Mouse (Mus musculus) MEL (cell line): ENCODE measurements around the gene Cnot4.

Experiments used
- CTCF ChIP-seq, 3 experiments: IDR thresholded peaks in 2 of 3; conservative IDR thresholded peaks in 1 of 3; 2 replicates each; pipeline ENCODE4 v1.5.1; 2011 to 2012; ENCODE audit warnings: low read length in 3 of 3, low read depth in 2 of 3, mild to moderate bottlenecking in 2 of 3, improper control_type of control experiment in 1 of 3, inconsistent platforms in 1 of 3, mixed read lengths in 1 of 3, moderate library complexity in 1 of 3; ENCODE audit not compliant: control insufficient read depth in 1 of 3, insufficient read depth in 1 of 3, poor library complexity in 1 of 3, severe bottlenecking in 1 of 3
- MAFK ChIP-seq: IDR thresholded peaks from 2 replicates; pipeline ENCODE4 v1.6.1; 2011; ENCODE audit warnings: low read depth, mild to moderate bottlenecking, low read length, improper control_type of control experiment, borderline replicate concordance
- POLR2A ChIP-seq, 2 experiments: IDR thresholded peaks; 2 replicates each; pipeline ENCODE4 v1.6.1; 2011 to 2012; ENCODE audit warnings: low read length in 2 of 2, mild to moderate bottlenecking in 2 of 2, control low read depth in 1 of 2, improper control_type of control experiment in 1 of 2, low read depth in 1 of 2, moderate library complexity in 1 of 2; ENCODE audit not compliant: control insufficient read depth in 1 of 2, insufficient read depth in 1 of 2, poor library complexity in 1 of 2

- TF ChIP-seq POLR2A (IDR thresholded peaks at IDR 0.05; ENCODE audit: control insufficient read depth in 1 of 2, insufficient read depth in 1 of 2, low read depth in 1 of 2, low read length in 2 of 2, poor library complexity in 1 of 2) (no peak), MAFK (no peak), CTCF (IDR thresholded peaks at IDR 0.05 in 2 of 3, conservative IDR thresholded peaks at IDR 0.05 in 1 of 3; ENCODE audit: control insufficient read depth in 1 of 3, insufficient read depth in 1 of 3, low read depth in 2 of 3, low read length in 3 of 3, poor library complexity in 1 of 3, severe bottlenecking in 1 of 3) (peak; percentile 39 to 51 (median 51); a peak in 5 of 6 replicates)
Measured at GRCm38 (mm10) chr6:34980661-34981060, 152.9 kb downstream of the Cnot4 start.
